Mouse (Mus musculus) erythroblast, embryonic 14.5 days (primary cell): ENCODE results near the gene Tshz2.

ENCODE experiments used
- GATA1 ChIP-seq: IDR thresholded peaks from 2 replicates; pipeline ENCODE4 v1.6.1; 2012; ENCODE audit warnings: low read length, inconsistent platforms, mixed read lengths
- TAL1 ChIP-seq: IDR thresholded peaks from 3 replicates; pipeline ENCODE4 v1.6.1; 2012; ENCODE audit warnings: low read length, inconsistent platforms, mixed read lengths

GRCm38 (mm10) chr2:170028488-170029303, 395.9 kb downstream of the Tshz2 start:
- TF ChIP-seq GATA1 (no peak), TAL1 (no peak)
